Mouse (Mus musculus): ENCODE data around the gene Gfpt2. TPM values are rescaled to one million over a fixed set of nuclear protein-coding genes. Genes with fewer than 3 reads are reported as not detected.

Gene Gfpt2
- polyA plus RNA-seq, 1 experiment from 2014 or later: 10.9 TPM

DNA sequence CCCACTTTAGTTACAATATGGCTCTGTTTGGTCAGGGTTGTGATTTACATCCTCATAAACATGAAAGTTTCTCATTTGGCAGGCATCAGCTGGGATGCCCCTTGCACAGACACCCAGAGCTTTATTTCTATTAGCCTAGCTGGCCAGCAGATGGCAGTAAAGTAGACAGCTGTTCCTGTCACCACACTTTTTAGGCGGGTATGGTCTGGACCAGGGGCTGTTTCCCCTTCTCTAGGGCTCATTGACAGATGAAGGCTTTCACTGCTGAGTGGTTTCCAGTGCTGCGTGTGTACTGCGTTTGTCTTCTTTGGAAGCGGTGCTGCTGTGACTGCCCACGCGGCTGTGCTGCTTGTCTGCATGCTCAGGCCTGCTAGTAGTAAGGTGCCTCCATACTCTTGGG is 77.9 kb downstream of the Gfpt2 start:
- H3K27ac ChIP-seq (ENCODE audit: low read depth, low read length): no peak overlapping the region
- H3K27me3 ChIP-seq (ENCODE audit: control insufficient read depth, insufficient read depth, low read length): no peaks in the 10 kb centered on the region
- DNase-seq (ENCODE audit: low spot score) (peak; percentile 56), ATAC-seq (ENCODE audit: insufficient read depth, low FRiP score, low TSS enrichment) (no peak)
- no peak overlapping the region for H3K9ac ChIP-seq (ENCODE audit: low read length)
- no peaks in the 10 kb centered on the region for H3K9me3 ChIP-seq (ENCODE audit: control insufficient read depth, low read length)
- H3K4me2 ChIP-seq (ENCODE audit: low read depth): no peak overlapping the region
- WGBS: 60% methylated on average over 6 of the region's 6 CpGs
- no peaks in the 10 kb centered on the region for H3K4me1 ChIP-seq (ENCODE audit: control insufficient read depth, insufficient read depth, low read length)
- H3K4me3 ChIP-seq (ENCODE audit: low read depth, low read length): no peak overlapping the region
- H3K36me3 ChIP-seq (ENCODE audit: control insufficient read depth, insufficient read depth, low read length): no peaks in the 10 kb centered on the region; the same call in 1 of the 2 replicates

DNA sequence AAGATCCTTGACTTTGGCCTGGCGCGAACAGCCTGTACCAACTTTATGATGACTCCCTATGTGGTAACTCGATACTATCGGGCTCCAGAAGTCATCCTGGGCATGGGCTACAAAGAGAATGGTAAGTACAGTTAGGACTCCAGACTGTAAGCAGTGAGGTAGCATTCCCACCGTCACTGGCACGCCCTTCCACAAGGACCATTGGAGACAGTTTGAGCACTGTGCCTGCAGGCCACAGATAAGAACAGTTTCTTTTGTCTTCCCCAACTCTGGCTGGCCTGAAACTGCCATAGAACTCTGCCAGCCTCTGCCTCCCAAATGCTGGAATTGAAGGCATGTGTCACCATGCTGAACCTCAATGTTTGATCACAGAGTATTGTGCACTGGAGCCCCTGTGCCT is 78.8 kb downstream of the Gfpt2 start:
- Histone ChIP-seq H3K9ac (ENCODE audit: low read length) (no peak overlapping the region), H3K4me3 (ENCODE audit: low read depth, low read length) (no peak overlapping the region), H3K27me3 (ENCODE audit: control insufficient read depth, insufficient read depth, low read length) (no peaks in the 10 kb centered on the region), H3K4me1 (ENCODE audit: control insufficient read depth, insufficient read depth, low read length) (no peaks in the 10 kb centered on the region), H3K9me3 (ENCODE audit: control insufficient read depth, low read length) (no peaks in the 10 kb centered on the region), H3K27ac (ENCODE audit: low read depth, low read length) (no peak overlapping the region), H3K36me3 (ENCODE audit: control insufficient read depth, insufficient read depth, low read length) (no peaks in the 10 kb centered on the region), H3K4me2 (ENCODE audit: low read depth) (no peak overlapping the region)
- 91% methylated on average over 6 of the region's 6 CpGs for WGBS
- ATAC-seq (ENCODE audit: insufficient read depth, low FRiP score, low TSS enrichment) (no peak), DNase-seq (ENCODE audit: low spot score) (no peak)

GRCm38 (mm10) chr11:49876948-49877817 is 83.2 kb downstream of the Gfpt2 start:
- DNase-seq (ENCODE audit: low spot score) (peak; percentile 33), ATAC-seq (ENCODE audit: insufficient read depth, low FRiP score, low TSS enrichment) (no peak)
- H3K27me3 ChIP-seq (ENCODE audit: control insufficient read depth, insufficient read depth, low read length): no peaks in the 10 kb centered on the region
- H3K36me3 ChIP-seq (ENCODE audit: control insufficient read depth, insufficient read depth, low read length): peaks cover 3% of the 10 kb centered on the region; the same call in 1 of the 2 replicates
- no peak overlapping the region for H3K4me2 ChIP-seq (ENCODE audit: low read depth)
- WGBS: 92% methylated on average over 8 of the region's 8 CpGs
- no peaks in the 10 kb centered on the region for H3K9me3 ChIP-seq (ENCODE audit: control insufficient read depth, low read length)
- H3K4me1 ChIP-seq (ENCODE audit: control insufficient read depth, insufficient read depth, low read length): no peaks in the 10 kb centered on the region
- H3K27ac ChIP-seq (ENCODE audit: low read depth, low read length): no peak overlapping the region
- H3K9ac ChIP-seq (ENCODE audit: low read length): no peak overlapping the region
- H3K4me3 ChIP-seq (ENCODE audit: low read depth, low read length): no peak overlapping the region

- Histone ChIP-seq H3K27me3 (ENCODE audit: control insufficient read depth, insufficient read depth, low read length) (no peaks in the 10 kb centered on the region), H3K4me2 (ENCODE audit: low read depth) (no peak overlapping the region), H3K4me3 (ENCODE audit: low read depth, low read length) (no peak overlapping the region), H3K4me1 (ENCODE audit: control insufficient read depth, insufficient read depth, low read length) (no peaks in the 10 kb centered on the region), H3K36me3 (ENCODE audit: control insufficient read depth, insufficient read depth, low read length) (peaks cover 3% of the 10 kb centered on the region; the same call in 1 of the 2 replicates), H3K9ac (ENCODE audit: low read length) (no peak overlapping the region), H3K27ac (ENCODE audit: low read depth, low read length) (no peak overlapping the region), H3K9me3 (ENCODE audit: control insufficient read depth, low read length) (no peaks in the 10 kb centered on the region)
- WGBS: 92% methylated on average over 3 of the region's 3 CpGs
- ATAC-seq (ENCODE audit: insufficient read depth, low FRiP score, low TSS enrichment): no peak
- DNase-seq (ENCODE audit: low spot score): no peak
Observed at GRCm38 (mm10) chr11:49879950-49880642, 86.1 kb downstream of the Gfpt2 start.

- Histone ChIP-seq H3K9ac (ENCODE audit: low read length) (no peak overlapping the region), H3K27ac (ENCODE audit: low read depth, low read length) (no peak overlapping the region), H3K4me2 (ENCODE audit: low read depth) (no peak overlapping the region), H3K9me3 (ENCODE audit: control insufficient read depth, low read length) (no peaks in the 10 kb centered on the region), H3K27me3 (ENCODE audit: control insufficient read depth, insufficient read depth, low read length) (no peaks in the 10 kb centered on the region), H3K36me3 (ENCODE audit: control insufficient read depth, insufficient read depth, low read length) (peaks cover 2% of the 10 kb centered on the region; the same call in 1 of the 2 replicates), H3K4me1 (ENCODE audit: control insufficient read depth, insufficient read depth, low read length) (no peaks in the 10 kb centered on the region), H3K4me3 (ENCODE audit: low read depth, low read length) (no peak overlapping the region)
- ATAC-seq (ENCODE audit: insufficient read depth, low FRiP score, low TSS enrichment): no peak
- no peak for DNase-seq (ENCODE audit: low spot score)
- 95% methylated on average over 3 of the region's 3 CpGs for WGBS
Observed at GRCm38 (mm10) chr11:49883394-49883793, 89.4 kb downstream of the Gfpt2 start.

Small RNA genes lying within 50 kb of the gene (microRNA-seq; reads per million reads assigned to microRNA genes)
- gene Gm23813: not detected

Other genes starting within 250 kb of the Gfpt2 start
- gene Olfr1380, start 237.3 kb upstream of the Gfpt2 start, polyA plus RNA-seq (2014; fragmentation: Nextera tagmentation; extraction: Ambion mirVana): not detected in 2 replicates
- gene Flt4, start 184.9 kb upstream of the Gfpt2 start, polyA plus RNA-seq (2014; fragmentation: Nextera tagmentation; extraction: Ambion mirVana): 4.9 TPM in 2 replicates
- not detected in 2 replicates for gene Scgb3a1, start 130.6 kb upstream of the Gfpt2 start, polyA plus RNA-seq (2014; fragmentation: Nextera tagmentation; extraction: Ambion mirVana)
- gene Cnot6, start 81.5 kb upstream of the Gfpt2 start, polyA plus RNA-seq (2014; fragmentation: Nextera tagmentation; extraction: Ambion mirVana): 53.9 and 60.2 TPM in 2 replicates
- gene Mapk9, start 52.6 kb downstream of the Gfpt2 start, polyA plus RNA-seq (2014; fragmentation: Nextera tagmentation; extraction: Ambion mirVana): 50.9 and 51.8 TPM in 2 replicates
- gene Rasgef1c, start 107.7 kb downstream of the Gfpt2 start, polyA plus RNA-seq (2014; fragmentation: Nextera tagmentation; extraction: Ambion mirVana): 8.5 and 10.9 TPM in 2 replicates
- 79.0 and 80.0 TPM in 2 replicates for gene Rnf130, start 231.2 kb downstream of the Gfpt2 start, polyA plus RNA-seq (2014; fragmentation: Nextera tagmentation; extraction: Ambion mirVana)